Mouse (Mus musculus) layer of hippocampus, adult 8-10 months (tissue): ENCODE data around the gene Ahcyl2. TPM values are rescaled to one million over a fixed set of nuclear protein-coding genes. Genes with fewer than 3 reads are reported as not detected.

Experiments used
- DNase-seq, 2 experiments: peaks; one replicate each; pipeline ENCODE4 v3.0.0; 2022; ENCODE audit warnings: low spot score in 2 of 2
- total RNA-seq, 4 experiments: library from RNA; stranded (reverse); gene quantifications; 2 replicates each; pipeline ENCODE4 v1.2.4; 2022

Gene Ahcyl2
- total RNA-seq, 4 experiments from 2014 or later, result 200 to 239 (median 221) TPM

DNA sequence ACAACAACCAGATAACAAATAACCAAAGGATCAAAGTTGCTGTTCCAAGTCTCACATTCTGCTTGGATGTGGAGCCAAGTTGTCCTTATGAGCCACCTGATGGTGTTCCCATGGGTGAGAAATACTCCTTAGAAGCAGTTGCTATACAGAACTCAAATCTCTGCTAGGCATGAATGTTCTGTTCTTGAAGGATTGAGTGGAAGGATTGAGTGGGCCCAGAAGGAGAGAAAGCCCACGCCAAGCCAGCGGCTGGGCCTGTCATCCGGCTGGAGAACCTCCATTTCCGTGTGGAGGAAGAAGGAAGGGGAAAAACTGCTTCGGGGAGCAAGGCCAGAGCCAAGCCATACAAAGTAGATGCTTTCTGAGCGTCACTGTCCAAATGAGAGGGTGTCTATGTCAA is 193.3 kb downstream of the Ahcyl2 start:
- DNase-seq, result peak; percentile 14 to 19

Other genes with a start within 250 kb of the Ahcyl2 start
- gene Irf5, start 241.4 kb upstream of the Ahcyl2 start, total RNA-seq, result 10 to 100 TPM in 2 of 4 experiments, 1 to 10 TPM in 2; 3.8 to 16.9 (median 12.2) TPM
- gene Tnpo3, start 158.1 kb upstream of the Ahcyl2 start, total RNA-seq, result 10 to 100 TPM; 67.0 to 78.6 (median 73.2) TPM
- 10 to 100 TPM; 28.4 to 37.6 (median 33.5) TPM for gene Tspan33, start 73.8 kb upstream of the Ahcyl2 start, total RNA-seq
- 10 to 100 TPM; 17.0 to 18.9 (median 18.1) TPM for gene Smo, start 32.5 kb upstream of the Ahcyl2 start, total RNA-seq
- 10 to 100 TPM; 20.2 to 25.4 (median 23.3) TPM for gene Strip2, start 149.0 kb downstream of the Ahcyl2 start, total RNA-seq